Mouse (Mus musculus) frontal cortex, postnatal 10 days (tissue): Measurements from ENCODE around the gene Lars2.

Source experiments
- DNase-seq, 2 experiments: peaks; one replicate each; pipeline ENCODE4 v3.0.0; 2022; ENCODE audit warnings: low spot score in 2 of 2, mixed read lengths in 1 of 2

The Lars2 gene

DNA sequence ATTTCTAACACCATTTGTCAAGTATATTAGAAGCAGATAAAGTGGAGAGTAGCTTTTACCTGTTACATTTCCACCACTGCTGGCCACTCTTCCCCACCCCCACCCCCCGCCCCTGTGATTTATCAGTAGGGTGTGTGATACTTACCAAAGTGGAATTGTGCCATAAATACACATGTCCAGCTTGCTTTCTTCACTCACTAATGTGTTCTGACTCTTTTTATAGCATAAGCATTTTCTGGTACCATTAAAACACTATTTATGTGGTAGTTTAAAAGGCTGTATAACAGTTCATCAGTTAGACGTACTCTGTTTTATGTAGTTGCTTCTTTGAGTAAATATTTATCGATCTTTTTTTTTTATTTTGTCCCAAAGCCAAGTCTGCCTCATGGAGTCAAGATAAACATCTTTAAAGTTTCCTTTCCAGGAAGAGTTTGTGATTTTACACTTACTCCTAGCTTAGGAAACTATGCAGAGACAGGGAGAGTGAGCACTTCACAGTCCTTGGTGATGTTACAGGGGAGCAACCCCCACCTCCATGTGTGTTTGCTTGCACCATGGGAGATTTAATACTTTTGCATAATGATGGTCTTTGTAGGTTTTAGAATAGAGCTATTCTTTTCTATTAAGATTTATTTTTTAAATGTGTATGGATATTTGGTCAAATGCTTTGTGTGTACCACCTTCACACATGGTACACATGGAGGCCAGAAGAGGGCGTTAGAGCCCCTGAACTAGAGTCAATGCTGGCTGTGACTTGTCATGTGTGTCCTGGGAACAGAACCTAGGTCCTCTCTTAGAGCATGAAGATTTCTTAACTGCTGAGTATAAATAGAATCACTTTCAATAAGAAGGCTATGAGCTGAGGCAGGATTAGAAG lies 139.8 kb downstream of the Lars2 start:
- DNase-seq = no peak

DNA sequence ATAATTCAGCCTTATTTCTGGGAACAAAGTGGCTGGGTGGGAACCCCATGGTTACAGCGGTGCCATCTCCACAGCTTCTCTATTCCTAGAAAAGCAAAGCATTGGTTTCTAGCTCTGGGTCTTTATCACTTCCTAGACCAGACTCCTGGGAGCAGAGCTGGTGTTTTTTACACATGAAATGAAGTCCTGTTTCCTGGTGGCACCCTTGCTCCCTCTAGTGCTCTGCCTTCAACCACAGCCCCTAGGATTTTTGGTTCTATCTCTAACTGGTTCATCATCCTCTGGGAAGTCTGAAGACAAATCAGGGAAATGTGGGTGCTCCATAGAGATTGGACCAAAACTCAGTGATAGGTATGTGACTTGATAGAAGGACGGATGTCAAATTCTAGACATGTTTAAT lies 140.7 kb downstream of the Lars2 start:
- DNase-seq = no peak

DNA sequence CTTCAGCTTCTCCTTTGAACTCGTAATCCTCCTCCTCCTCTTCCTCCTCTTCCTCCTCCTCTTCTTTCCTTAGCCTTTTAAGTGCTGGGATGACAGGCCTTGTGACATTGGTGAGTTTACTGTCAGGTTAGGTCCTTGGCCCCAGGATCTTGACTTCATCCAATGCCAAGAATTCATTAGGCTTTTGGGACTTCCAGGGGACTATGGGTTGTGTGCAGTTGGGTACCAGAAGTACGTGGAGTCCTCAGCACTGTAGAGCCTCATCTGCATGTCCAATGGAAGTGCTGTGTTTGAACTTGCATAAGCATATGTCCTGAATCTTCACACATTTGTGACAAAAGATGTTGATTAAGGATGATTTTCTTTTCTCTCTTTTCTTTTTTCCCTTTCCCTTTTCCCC lies 142.3 kb downstream of the Lars2 start:
- no peak for DNase-seq

DNA sequence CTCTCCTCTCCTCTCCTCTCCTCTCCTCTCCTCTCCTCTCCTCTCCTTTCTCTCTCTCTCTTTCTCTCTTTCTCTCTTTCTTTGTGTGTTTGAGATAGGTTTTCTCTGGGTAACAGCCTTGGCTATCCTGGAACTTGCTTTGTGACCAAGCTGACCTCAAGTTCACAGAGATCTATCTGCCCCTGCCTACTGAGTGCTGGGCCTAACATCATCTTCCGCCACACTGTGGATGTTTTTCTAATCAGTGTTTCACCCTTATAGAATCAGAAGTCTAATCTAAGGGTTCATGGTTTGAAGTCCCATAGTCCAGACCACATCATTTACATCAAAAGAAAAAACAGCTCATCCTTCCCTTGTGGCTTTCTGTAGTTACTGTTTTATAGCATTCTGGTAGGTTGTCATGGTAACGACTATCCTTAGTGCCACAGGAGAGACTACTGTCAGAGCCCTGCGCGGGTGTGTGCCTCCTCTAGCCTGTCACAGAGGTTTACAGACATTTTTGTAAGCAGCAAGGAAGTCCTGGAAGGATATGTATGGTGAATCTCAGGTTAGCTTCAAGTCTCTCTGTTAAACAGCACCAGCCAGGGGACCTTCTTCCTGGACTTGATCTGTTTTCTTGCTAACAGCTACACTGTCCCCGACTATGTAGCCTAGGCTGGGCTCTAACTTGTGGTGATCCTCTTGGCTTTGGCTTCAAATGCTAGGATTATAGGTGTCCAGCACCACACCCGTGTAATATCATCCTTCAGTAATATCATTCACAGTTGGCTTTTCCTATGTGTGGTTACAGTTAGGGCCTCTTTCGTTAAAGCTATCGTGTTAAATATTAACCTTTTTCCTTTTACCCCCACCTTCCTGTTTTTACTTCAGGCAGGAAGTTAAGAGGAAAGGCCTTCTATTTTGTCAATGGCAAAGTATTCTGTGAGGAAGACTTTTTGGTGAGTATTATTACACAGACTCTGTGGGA lies 143.2 kb downstream of the Lars2 start:
- DNase-seq = no peak

DNA sequence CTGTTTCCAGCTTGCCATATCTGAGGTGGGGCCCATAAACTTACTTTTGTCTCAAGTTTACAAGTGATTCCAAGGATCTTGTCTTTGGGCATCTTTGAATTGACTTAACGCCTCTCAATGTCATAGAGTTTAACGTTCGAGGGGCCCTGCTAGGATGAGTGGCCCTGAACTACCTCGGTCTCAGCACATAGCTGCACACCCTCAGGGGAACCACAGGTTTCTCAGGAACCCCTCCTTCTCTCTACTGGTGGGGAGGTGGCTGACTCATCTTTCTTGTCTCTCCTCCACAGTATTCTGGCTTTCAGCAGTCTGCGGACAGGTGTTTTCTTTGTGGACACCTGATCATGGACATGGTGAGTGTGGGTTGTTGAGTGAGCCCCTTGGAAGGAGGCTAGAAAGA lies 144.2 kb downstream of the Lars2 start:
- DNase-seq = no peak
